Mouse (Mus musculus): Measurements from ENCODE around the gene Prkca.

Gene Prkca

DNA sequence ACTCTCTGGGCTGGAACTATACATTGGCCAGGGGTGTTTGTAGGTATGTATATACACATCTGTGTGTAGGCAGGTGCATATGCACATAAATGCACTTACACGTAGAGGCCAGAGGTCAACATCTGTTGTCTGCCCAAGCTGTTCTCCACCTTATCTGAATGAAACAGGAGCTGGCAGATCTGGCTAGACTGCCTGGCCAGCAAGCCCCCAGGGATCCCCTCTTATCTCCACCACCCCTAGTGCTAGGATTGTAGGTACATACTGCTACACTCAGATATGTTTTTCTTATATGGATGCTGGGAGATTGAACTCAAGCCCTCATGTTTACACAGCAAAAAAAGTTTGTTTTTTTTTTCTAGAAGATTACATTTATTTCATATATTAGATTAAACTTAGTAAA, 79.9 kb downstream of the Prkca start:
- in situ Hi-C loops (cut with MboI, MseI), result no loop called here

DNA sequence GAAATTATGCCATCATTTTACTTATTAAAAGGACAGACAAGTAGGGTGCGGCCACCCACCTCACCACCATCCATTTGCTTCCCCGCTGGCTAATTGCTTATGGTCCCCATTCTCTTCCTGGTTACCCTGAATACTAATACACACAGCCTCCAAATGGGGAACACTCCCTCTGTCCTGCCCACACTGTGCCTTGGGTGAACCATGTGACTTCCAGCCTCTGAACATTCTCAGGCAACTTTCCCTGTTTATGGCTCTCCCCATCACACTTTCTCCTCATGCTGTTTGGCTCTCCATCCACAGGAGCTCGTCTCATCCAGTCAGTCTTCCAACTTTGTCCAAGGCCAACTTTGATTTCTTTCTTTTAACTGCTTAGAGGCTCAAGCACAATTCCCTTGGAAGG, 80.3 kb downstream of the Prkca start:
- in situ Hi-C loops (cut with MboI, MseI), result no loop called here

DNA sequence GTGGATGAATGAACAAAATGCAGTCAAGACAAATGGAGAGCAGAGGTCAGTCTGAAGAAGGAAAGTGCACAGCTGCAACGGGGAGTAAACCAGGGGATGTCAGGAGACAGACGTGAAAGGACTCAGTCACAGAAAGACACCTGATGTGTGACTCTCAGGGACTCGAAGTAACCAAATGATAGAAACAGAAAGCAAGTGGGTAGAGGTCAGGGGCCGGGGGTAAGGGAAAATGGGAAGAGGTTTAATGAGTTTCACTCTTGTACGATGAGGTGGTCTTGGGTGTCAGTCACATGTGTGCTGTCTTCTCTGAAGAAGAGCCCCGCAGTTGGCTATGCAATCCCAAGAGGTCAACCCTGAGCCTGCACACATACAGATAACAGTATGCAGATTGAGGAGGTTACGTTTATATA, 82.0 kb downstream of the Prkca start:
- in situ Hi-C loops (cut with MboI, MseI), result no loop called here

DNA sequence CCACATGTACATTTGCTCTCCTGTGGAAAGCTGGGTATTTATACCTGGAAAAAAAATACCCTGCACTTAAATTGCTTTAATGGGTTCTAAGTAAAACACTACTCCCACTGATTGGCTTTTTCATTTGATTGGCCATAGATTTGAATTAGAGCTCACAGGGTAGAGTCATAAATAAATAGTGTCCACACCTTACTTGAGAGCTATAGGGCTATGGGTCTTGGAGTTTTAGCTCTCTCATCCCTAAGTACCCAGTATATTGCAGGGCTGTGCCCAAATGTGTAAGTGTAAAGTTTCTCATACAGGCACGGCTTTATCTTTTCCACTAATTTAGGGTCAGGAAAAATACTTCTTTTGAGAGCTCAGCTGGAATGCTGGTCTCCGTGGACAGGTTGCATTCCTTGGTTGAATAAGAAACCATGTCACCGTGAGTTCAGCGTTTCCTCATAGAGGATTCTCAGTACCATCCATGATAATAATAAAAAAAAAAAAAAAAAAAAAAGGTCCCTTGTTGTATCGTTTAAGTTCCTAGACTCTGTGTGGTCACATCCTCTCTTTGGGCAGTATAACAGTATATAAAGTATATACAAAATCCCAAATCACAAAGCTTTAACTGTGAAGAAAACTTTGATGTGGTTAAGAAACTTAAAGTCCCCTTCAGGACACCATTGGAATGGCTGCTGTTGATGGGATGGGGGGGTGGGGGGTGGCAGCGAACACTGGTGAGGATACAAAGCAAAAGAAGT, 82.8 kb downstream of the Prkca start:
- in situ Hi-C loops (cut with MboI, MseI), result no loop called here

DNA sequence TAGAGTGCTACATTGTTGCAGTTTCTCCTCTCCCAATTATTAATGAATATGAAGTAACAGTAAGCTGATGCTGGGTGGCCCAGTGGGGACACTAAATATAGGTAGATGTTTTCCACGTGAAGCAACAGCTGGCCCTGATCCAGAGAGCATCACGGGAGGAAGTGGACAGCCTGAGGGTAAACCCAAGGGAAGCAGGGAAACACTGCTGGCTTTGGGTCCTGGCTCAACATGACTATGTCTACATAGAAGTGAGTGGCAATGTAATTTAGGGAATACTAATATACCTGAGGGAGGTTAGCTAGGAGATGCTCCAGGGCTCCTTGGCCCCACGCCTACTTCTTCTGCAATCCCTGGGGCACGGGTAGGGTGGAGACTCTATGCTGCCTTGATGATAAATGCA, 84.3 kb downstream of the Prkca start:
- in situ Hi-C loops (cut with MboI, MseI), result no loop called here

DNA sequence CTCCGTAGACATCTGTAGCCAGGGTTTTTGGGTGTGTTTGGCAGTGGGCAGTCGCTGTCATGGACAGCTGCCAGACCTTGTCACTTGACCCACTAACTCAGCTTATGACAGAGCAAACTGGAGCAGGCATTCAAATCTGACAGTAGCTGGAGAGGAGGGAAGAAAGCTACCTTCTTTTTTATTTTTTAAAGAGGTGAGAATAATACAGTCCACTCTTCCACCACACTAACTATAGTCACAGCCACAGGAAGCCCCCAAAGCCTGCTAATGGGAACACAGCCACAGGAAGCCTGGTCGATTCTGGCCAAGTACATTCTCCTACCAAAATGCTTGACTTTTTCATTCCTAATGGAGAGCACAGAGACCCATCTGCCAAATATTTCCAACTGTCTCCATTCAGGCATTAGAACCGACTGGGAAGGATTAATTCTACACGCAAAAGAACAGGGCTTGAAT, 84.9 kb downstream of the Prkca start:
- in situ Hi-C loops (cut with MboI, MseI), result no loop called here

DNA sequence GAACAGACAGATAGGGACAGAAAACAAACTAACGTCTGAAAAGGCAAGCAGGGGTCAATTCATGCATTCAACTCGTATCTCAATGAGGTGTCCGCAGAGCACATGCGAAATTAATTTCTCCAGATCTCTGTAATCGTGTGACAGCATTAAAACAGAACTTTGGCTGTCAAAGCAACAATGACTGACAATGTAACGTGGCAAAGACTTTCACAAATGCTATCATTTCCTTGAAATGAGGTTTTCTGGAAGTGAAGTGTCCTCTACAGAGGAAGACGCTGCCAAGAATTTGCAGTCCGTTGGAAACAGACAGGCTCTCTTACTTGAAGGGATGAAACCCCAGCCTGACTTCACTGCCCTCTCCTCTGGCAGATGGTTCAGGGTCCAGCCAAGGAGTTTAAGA, 85.8 kb downstream of the Prkca start:
- in situ Hi-C loops (cut with MboI, MseI), result no loop called here

DNA sequence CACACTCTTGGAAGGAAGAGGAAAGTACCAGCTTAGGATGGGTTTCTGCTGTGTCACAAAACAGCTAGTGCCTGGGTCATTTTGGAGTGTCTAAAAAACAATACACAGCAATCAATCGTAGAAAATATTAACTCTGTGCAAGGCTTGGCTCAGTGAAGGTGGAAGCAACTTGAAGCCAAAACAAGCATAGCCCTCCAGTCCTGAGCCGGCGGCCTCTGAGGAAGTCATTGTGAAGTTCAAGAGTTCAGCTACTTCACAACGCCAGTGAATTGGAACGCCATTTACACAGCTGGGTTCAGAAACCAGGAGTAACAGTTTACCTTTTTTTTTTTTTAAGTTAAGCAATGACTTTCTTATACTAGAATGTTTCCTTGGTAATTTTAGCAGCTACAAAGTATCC, 89.0 kb downstream of the Prkca start:
- in situ Hi-C loops (cut with MboI, MseI), result no loop called here

DNA sequence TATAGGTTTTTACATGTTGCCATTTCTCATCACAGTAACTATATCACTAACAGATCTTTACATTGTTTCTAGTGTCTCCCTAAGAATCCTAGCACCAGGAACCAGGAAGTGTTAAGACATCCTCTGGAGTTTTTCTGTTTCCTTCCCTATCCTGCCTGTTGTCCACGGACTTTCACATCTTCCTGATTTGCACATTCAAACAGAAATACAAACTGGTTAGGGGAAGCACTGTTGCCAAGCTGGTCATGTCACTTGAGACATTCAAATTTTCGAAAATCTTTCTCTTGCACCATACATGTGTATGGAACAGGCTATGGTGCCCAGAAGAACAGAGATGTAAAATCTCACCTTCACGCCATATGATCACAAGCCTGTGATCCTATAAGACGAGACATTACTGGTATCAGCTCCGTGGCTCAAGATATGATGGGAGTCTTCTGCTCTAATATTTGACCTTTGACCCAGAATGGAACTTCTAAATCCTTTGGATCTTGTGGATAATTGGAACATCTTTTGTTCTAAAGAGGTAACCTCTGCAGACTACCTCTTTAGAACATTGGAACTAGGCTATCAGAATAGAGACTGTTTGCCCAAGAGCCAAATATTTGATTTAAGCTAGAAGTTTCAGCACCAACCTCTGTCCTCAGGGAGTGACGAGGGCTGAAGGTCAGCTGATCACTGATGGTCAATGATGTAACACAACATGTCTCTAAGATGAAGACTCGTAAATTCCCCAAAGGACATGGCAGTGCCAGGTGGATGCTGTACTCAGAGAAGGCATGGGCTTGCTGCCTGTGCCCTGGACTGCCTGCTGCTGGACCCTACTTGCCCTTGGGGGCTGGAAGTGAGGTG, 91.6 kb downstream of the Prkca start:
- in situ Hi-C loops (cut with MboI, MseI), result no loop called here

DNA sequence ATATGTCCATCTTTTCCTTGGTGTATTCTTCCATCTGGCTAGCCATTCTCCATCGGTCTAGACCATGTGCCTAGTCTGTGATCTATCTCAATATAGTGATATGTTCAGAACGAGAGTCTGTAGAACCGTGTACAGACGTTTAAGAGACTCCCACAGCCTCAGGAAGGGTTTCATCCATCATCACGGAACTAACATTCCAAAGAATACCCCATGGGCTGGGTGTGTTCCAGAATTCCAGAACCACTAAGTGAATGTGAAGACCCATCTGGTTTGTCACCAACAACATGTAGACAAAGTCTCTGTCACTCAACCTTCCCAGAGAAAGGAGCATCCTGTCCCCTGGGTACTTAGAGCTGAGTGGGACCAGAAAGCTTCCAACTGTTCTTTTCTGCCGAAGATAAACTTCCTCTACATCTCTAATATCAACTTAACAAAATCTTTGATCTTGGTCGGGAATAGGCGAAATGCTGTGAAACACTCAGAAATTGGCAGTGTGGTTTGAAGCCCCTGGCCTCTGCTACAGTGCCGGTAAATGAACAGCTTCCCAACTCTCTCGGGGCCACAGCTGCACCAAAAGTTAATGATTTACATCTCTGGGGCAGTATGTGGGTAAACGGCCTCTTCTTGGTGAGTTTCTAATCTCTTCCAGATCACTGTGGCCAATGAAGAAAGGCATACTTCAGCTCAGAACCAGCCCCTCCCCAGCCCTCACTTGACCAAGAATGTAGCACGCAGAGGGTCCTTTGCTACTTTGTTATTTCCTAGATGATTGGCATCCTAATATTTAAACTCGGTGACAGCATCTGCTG, 92.7 kb downstream of the Prkca start:
- in situ Hi-C loops (cut with MboI, MseI), result no loop called here

DNA sequence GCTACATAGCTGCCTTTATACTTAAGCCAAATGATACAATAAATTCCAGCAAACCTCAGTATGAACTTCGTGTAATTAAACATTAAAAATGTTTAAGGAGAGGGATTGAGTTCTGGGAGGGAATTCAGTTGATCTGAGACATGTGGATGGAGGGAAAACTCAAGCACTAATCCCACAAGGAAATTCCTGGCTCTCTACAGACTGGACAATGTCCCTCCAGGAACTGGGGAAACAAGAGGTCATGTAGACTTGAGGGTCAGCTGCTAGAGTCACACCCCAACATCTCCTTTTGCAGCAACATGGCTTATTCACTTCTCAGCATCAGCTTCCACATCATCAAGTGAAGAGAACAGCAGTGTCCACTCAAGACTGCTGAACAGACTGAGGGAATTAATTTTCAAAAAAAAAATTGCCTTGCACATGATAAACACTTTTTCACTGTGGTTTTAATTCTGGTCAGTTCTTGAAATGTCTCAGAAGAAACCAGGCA, 93.5 kb downstream of the Prkca start:
- in situ Hi-C loops (cut with MboI, MseI), result no loop called here

DNA sequence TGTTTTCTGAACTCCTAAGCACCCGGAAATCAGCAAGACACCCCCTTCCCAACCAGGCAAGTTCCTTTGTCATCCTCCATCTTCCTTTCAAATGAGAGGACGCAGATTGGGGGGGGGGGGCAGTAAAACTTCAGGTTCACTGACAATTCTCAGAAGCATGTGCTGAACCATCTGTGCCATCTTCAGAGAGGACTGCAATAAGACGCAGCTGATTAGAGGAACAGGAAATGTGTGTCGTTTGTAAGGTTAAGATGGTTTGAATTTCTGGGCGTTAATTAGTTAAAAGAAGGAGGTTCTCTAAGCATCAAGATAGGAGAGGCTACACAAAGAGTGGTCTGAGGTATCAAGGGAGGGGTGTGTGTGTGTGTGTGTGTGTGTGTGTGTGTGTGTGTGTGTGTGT, 94.2 kb downstream of the Prkca start:
- in situ Hi-C loops (cut with MboI, MseI), result no loop called here

DNA sequence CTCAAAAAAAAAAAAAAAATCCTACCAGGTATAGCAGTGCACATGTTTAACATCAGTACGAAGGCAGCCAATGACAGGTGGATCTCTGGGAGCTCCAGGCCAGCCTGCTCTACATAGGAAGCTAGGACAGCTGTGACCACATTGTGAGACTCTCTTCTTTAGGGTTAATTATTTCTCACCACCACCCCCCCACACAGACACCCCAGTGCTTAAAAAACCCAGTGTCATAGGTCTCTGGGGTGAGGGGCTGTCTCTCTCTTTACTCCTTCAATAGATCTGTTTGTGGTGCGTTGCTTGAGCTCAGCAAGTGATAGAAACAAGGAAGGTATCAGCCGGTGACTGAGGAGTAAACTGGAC, 94.7 kb downstream of the Prkca start:
- in situ Hi-C loops (cut with MboI, MseI), result no loop called here

DNA sequence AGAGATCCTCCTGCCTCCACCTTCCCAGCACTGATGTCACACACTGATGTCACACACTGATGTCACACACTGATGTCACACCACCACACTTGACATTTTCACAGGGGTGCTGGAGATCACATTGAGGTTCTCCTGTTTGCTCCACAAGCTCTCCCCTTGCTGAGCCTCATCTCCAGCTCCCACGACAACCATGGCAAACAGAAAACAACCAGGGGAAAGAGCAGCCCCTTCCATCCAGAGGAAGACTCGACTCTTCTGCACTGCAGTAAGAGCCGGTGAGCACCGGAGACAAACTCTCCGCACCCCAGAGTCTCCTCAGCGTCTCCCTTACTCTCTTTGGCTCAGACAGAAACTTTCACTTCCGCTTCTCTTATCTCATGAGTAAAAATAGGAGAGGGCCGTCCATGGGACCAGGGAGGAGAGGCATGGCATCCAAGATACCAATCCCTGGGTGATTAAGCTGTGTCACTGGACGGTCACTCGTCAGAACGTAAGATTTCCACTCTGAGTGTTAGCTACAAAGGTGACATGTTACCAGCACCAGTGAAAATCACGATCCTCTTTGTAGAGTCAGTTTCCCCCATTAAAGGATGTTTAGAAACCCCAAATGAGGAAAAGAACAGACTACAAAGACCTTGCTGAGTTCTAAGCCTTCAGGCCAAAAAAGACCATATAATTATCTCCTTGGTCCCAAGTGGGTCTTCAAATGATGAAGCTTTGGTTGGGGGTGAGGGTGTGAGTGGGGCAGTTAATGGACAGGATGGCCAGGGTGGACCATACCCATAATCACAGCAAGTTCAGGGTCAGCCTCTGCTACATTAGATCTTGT, 95.3 kb downstream of the Prkca start:
- in situ Hi-C loops (cut with MboI, MseI), result no loop called here

DNA sequence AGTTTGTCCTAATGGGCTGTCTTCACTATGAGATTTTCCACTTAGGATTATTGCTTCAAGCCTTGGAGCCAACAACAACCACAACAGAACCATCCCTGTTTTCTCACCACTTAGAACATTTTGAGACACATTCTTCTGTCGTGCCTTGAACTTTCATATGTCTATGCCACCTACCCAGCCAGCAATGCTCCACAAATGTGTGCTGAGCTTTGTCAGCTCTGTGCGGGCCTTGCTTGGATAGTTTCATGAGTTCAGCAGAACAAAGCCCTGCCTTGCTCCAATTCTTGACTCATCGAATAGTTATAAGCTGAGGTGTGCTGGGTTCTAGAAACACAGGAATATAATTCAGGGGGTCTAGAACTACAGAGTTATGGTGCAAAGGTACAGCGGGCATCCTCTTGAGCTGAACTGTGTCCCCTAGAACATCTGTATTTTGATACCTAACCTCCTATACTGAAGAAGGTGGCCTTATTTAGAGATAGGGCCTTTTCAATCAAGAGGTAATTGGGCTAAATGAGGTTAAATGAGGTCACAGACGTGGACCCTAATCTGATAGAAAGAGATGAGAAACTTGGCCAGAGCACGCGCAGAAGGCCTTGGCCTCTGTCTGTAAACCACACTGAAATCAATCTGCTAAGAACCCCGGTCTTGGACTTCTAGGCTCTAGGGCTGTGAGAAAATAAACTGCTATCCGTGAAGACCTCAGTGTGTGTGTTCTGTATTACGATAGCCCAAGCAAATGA, 96.4 kb downstream of the Prkca start:
- in situ Hi-C loops (cut with MboI, MseI), result no loop called here

DNA sequence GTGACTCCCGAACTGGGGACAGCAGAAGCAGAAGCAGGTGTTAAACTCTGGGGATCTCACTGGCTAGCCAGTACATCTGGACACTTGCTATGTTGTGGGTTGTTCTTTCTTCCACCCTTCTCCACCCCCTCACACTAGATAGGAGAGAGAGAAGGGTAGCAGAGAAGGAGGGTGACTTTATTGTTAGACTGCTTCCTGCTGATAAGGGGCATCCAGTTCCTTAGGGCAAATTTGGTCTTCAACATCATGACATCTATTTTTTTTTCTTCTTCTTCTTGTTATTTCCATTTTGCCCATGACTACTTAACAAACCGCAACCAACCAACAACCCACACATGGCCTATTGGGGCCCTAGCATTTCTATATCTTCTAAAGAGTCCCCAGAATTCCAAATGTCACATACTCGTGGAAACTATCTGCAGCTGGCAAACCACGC, 97.4 kb downstream of the Prkca start:
- in situ Hi-C loops (cut with MboI, MseI), result no loop called here

DNA sequence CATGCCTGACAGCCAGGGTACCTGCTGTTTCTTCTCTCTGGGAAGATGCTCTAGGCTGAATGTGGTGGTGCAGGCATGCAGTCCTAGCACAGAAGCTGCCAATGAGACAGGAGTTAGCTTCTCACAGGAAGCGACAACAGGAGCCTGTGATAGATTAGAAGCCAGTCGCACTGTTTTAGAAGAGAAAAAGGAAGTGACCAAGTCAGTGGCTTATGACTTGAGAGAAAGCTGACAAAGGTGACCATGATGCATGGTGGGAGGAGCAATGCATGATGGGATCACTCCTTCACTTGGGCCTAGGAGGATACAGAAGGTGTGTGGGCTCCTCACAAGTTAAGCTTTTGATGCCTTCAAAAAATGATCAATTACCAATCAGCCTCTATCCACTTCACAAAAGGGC, 99.5 kb downstream of the Prkca start:
- in situ Hi-C loops (cut with MboI, MseI), result no loop called here

DNA sequence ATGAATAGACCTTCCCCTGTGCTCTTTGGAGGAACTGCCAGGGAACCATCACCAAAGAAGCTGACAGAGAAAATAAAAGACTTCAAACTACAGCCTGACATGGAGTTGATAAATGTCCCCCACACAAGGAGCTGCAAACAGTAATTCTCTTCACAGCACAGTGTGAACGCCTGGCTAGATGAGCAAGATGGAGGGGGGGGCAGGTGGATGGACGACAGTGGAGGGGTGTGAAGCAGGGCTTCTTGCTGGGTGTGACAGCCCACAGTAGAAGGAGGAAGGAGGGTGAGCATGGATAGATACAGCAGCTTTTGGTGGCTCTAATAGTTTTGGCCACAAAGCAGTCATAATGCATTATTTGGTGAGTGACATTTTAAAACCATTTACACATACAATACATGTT, 100.1 kb downstream of the Prkca start:
- in situ Hi-C loops (cut with MboI, MseI), result no loop called here

DNA sequence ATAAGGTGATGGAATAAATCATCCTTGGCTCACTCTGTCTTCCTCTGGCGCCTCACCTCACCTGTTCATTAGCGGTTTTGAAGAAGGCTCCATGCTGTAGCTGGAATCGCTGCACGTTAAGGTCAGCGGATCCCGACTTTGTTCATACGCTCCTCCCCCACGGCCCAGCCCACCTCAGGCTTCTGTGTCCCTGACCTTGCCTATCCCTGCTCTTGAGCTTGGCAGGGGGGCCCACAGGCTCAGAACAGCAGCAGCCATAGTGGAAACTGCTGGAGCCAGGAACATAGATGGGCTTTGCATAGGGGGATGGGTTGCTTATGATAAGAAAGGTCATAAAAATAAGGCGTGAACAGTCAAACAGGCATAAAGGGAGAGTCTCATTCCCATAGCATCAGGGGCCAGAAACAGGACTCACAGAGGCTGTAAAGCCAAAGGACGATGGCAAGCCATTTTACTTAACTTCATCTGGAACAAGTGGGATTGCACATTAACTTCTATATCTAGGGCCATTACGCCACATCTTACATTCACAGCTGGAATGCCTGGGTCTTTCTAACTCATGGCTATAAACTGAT, 102.7 kb downstream of the Prkca start:
- in situ Hi-C loops (cut with MboI, MseI), result no loop called here

DNA sequence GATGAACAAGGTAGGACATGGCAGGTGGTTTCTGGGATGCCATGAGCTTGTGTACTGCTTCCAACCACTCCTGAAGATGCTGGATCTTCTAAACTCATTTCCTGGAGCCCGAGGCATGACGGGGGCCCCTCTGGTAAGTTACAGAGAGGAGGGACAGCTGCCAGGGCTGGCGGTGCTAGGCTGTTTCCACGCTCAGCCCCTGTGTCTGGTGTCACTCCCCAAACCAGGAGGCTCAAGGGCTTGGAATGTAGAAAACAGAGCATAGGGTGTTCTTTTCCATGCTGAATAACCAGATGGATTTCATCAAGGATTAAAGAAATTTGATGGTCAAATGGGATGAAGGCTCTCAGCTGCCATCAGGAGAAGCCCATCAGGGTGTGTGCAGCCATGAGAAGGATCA, 104.6 kb downstream of the Prkca start:
- in situ Hi-C loops (cut with MboI, MseI), result no loop called here
